Mouse (Mus musculus): ENCODE data around the gene Mmp14.

Gene Mmp14

GRCm38 (mm10) chr14:54431334-54432077 is at the start of gene Mmp14:
Gene Mmp14, plus strand, starts transcription at chr14:54431612.
- no peak for DNase-seq (ENCODE audit: extremely low read depth, low read depth)

GRCm38 (mm10) chr14:54381816-54382215 is 49.6 kb upstream of the Mmp14 start:
- DNase-seq (ENCODE audit: extremely low read depth, low read depth), result no peak

- no peak for DNase-seq (ENCODE audit: extremely low read depth, low read depth)
Observed at GRCm38 (mm10) chr14:54382641-54383040, 48.8 kb upstream of the Mmp14 start.

DNA sequence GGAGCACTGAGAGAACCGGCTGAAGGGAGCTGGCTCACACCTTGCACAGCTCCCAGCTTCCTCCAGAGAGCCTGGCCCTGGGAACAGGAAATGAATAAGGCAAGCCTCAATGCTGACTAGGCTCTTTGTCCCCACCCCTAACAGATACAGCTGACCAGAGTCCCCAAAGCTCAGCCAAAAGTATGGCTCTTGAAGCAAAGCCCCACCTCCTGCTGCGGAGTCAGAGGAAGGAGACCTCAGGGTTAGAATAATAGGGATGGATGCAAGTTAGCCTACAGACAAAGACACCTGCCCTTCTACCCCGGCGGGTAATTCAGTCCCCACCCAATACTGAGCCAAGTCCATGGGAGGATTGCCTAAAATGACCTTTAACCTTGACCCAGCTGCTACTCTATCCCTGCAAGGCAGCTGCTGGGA is 48.0 kb upstream of the Mmp14 start:
- DNase-seq (ENCODE audit: extremely low read depth, low read depth), result no peak

GRCm38 (mm10) chr14:54384396-54384795 is 47.0 kb upstream of the Mmp14 start:
- DNase-seq (ENCODE audit: extremely low read depth, low read depth), result no peak

- no peak for DNase-seq (ENCODE audit: extremely low read depth, low read depth)
Observed at GRCm38 (mm10) chr14:54385968-54386618, 45.3 kb upstream of the Mmp14 start.

DNA sequence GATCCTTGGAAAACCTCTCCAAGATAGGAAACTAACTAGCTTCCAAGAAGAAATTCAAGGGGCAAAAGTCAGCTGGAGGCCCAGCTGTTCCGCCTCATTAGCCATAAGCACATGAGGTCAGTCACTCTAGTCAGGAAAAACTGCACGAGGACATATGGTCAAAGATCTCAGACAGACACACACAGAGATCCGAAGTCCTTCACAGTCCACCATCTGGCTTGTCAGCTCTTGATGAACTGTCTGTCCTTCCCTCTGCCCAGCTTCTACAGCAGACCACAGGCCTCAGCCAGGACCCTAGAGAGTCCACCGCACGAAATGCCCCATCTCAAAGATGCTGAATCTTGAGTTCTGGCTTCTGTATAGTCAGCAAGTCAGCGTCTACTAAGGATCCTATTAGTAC is 43.9 kb upstream of the Mmp14 start:
- no peak for DNase-seq (ENCODE audit: extremely low read depth, low read depth)

- DNase-seq (ENCODE audit: extremely low read depth, low read depth), result no peak
Observed at GRCm38 (mm10) chr14:54390843-54391242, 40.6 kb upstream of the Mmp14 start.

- DNase-seq (ENCODE audit: extremely low read depth, low read depth), result no peak
Observed at GRCm38 (mm10) chr14:54393794-54394193, 37.6 kb upstream of the Mmp14 start.

DNA sequence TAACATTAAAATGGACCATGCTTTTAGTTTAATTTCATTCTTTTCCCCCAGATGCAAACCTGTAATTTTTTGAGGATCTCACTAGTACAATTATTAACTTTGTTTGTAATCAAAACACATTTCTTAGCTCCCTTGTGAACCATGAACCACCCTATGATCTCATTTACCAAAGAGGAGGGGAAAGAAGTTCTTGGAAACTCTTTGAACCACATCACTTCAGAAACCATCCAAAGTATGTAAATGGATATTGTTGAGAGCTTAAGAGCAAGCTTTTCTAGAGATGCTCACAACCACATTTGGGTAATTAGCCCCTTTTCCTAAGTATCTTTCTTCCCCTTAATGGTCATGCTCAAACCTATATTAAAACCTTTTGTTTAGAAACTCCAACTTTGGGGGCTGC is 37.1 kb upstream of the Mmp14 start:
- no peak for DNase-seq (ENCODE audit: extremely low read depth, low read depth)

DNA sequence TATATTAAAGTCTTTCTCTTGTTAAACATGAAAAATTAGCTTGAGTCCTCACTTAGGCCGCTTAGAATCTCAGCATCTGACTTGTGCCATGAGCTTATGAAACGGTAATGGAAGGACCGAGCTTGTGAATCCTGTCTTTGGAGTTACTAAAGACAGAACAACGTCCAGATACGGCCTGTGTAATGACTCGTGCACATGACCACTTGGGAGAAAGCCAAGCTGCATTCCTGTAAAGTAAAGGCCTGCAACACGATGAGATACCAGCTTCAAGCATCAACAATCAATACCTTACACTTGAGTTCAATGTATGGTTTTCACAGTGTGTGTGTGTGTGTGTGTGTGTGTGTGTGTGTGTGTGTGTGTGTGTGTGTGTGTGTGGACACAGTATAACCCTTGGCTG is 34.7 kb upstream of the Mmp14 start:
- no peak for DNase-seq (ENCODE audit: extremely low read depth, low read depth)

GRCm38 (mm10) chr14:54397872-54398527 is 33.4 kb upstream of the Mmp14 start:
- DNase-seq (ENCODE audit: extremely low read depth, low read depth), result no peak

- DNase-seq (ENCODE audit: extremely low read depth, low read depth), result no peak
Observed at GRCm38 (mm10) chr14:54398528-54398916, 32.9 kb upstream of the Mmp14 start.

DNA sequence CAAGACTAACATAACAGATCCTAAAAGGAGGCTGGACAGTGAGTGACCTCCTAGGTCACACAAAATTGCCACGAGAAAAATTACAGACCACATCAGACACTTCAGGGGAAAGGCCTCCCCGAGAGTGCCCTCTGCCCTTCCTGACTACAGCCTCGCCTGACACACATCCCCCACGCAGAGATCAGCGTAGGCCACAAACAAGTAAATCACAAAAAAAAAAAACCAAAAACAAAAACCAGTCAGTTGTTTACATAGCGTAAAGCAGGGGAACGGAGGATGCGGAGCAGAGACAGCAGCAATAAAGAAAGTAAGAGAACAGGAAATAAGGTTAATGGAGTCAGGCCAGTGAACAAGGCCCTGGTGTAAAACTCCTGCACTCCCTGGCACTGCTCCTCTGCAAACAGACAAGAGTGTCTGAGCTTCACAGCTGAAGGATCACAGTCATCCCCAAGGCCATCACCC is 32.5 kb upstream of the Mmp14 start:
- no peak for DNase-seq (ENCODE audit: extremely low read depth, low read depth)

GRCm38 (mm10) chr14:54401723-54402122 is 29.7 kb upstream of the Mmp14 start:
- DNase-seq (ENCODE audit: extremely low read depth, low read depth), result no peak

GRCm38 (mm10) chr14:54408336-54409056 is 22.9 kb upstream of the Mmp14 start:
- DNase-seq (ENCODE audit: extremely low read depth, low read depth), result no peak

DNA sequence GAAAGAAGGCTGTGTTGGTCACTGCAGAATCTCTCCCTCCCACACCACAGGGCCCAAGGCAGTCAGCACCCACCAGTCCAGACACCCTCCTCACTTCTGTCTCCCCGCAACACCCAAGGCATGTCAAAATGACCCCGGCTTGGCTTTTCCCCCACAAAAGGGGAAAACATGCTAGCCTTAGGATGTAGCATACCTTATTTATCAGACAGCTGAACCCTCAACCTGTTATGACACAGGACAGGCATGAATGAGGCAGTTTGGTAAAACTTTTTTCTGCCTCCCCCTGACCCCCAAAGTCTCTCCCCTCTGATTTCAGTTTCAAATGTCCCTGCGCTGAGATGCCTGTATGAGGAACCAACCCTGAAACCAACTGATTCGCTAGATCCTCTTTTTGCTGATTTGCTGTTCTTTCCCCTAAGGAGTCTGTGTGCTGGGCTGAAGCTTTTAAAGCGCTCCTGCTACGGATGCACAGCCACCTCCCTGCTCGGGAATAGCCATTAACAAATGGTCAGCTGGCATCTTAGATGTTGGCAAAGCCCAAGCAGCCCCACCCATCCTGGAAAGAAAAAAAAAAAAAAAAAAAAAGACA is 22.3 kb upstream of the Mmp14 start:
- DNase-seq (ENCODE audit: extremely low read depth, low read depth), result no peak

DNA sequence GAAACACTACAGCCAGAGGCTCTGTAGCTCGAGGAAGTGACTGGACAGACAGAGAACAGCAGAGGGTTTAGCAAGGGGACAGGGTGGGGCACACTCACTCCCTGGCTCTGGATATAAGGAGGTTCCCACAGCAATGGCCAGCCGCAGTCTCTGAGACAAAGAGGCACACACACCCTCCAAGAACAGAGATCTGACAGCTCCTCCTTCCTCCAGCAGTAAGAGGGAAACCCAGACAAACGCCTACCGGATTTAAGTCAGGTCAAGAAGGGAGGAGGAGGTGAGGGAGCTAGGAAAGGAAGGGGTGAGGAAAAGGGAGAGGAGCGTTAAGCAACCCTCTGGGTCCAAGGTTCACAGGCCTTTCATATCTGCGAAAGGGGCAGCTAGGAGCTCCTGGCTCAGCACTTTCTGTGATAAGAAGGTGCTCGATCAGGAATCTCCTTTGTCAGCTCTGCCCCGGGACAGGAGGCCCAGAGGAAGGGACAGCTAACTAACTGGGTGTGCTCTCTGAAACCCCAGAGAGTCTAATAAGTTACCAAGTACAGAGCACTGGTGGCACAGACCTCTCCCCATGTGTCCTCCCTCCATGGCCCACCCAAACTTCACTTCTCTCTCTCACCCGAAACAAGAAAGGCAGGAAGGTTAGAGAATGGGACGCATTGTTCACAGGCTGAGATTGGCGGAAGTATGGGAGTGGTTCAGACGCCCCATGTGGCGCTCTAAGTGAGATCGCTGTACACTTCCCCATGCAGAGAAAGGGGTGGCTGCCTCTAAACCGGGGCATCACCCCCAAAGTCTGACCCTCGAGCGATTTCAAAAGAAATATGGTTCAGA is 21.2 kb upstream of the Mmp14 start:
- no peak for DNase-seq (ENCODE audit: extremely low read depth, low read depth)

GRCm38 (mm10) chr14:54412000-54412576 is 19.3 kb upstream of the Mmp14 start:
- no peak for DNase-seq (ENCODE audit: extremely low read depth, low read depth)

GRCm38 (mm10) chr14:54412629-54413170 is 18.7 kb upstream of the Mmp14 start:
- no peak for DNase-seq (ENCODE audit: extremely low read depth, low read depth)
